Mouse (Mus musculus) midbrain, embryonic 16.5 days (tissue): ENCODE data around the gene Cep135. TPM values are rescaled to one million over a fixed set of nuclear protein-coding genes. Genes with fewer than 3 reads are reported as not detected.

ENCODE experiments used
- ATAC-seq: fragments of 200-750 bp; cut with Nextera tagmentation; 2 replicates; pipeline ENCODE4 v1.8.0; 2017; ENCODE audit warnings: moderate TSS enrichment
- H3K27ac ChIP-seq: fragments of 300-500 bp; sonication (generic); 2 replicates; pipeline ENCODE4 v1.5.1; 2014; ENCODE audit warnings: mild to moderate bottlenecking, low read length, mixed read lengths
- H3K27me3 ChIP-seq: fragments of 300-500 bp; sonication (generic); 2 replicates; pipeline ENCODE4 v1.6.1; 2014; ENCODE audit warnings: low read depth, low read length, mixed read lengths; ENCODE audit not compliant: control insufficient read depth, insufficient read depth
- H3K36me3 ChIP-seq: fragments of 300-500 bp; sonication (generic); 2 replicates; pipeline ENCODE4 v1.6.1; 2014; ENCODE audit warnings: mild to moderate bottlenecking, low read length, moderate library complexity, mixed read lengths; ENCODE audit not compliant: control insufficient read depth, insufficient read depth
- H3K4me1 ChIP-seq: fragments of 300-500 bp; sonication (generic); 2 replicates; pipeline ENCODE4 v1.6.1; 2014; ENCODE audit warnings: mild to moderate bottlenecking, low read length, mixed read lengths; ENCODE audit not compliant: control insufficient read depth, insufficient read depth
- H3K4me2 ChIP-seq: fragments of 300-500 bp; sonication (generic); 2 replicates; pipeline ENCODE4 v1.6.1; 2014; ENCODE audit warnings: mild to moderate bottlenecking, low read length, mixed read lengths
- H3K4me3 ChIP-seq: fragments of 300-500 bp; sonication (generic); 2 replicates; pipeline ENCODE4 v1.5.1; 2014; ENCODE audit warnings: low read depth, mild to moderate bottlenecking, low read length, moderate library complexity, mixed read lengths
- H3K9ac ChIP-seq: fragments of 300-500 bp; sonication (generic); 2 replicates; pipeline ENCODE4 v1.6.1; 2014; ENCODE audit warnings: low read depth, low read length, mixed read lengths
- H3K9me3 ChIP-seq: fragments of 300-500 bp; sonication (generic); replicated peaks from 2 replicates; pipeline ENCODE4 v1.6.1; 2014; ENCODE audit warnings: mild to moderate bottlenecking, low read length, mixed read lengths; ENCODE audit not compliant: control insufficient read depth, poor library complexity, severe bottlenecking
- WGBS: fragments of 180-500 bp; shearing (Covaris S2); extraction: QIAGEN DNeasy Blood & Tissue Kit; methylation state at CpG from one replicate; pipeline ENCODE4 v1.1.7; 2014; 5-methylcytosine and 5-hydroxymethylcytosine counted together
- polyA plus RNA-seq: library from polyadenylated mRNA; unstranded; fragments of >200 nt; fragmentation: Nextera tagmentation; extraction: Ambion mirVana; gene quantifications from 2 replicates; pipeline ENCODE4 v1.2.1, GENCODE M21; 2015

Gene Cep135
- polyA plus RNA-seq, 1 experiment from 2014 or later = 3.6 TPM

GRCm38 (mm10) chr5:76657245-76658083 is 69.0 kb downstream of the Cep135 start:
- ATAC-seq = peak; percentile 94
- under 1% methylated on average over 76 of the region's 80 CpGs for WGBS
- Histone ChIP-seq H3K4me1 (peaks cover 27% of the 10 kb centered on the region), H3K9ac (peak overlapping the region; percentile 100), H3K9me3 (no peaks in the 10 kb centered on the region), H3K27me3 (no peaks in the 10 kb centered on the region), H3K4me3 (peak overlapping the region; percentile 95), H3K4me2 (peak overlapping the region; percentile 81), H3K36me3 (no peaks in the 10 kb centered on the region), H3K27ac (peak overlapping the region; percentile 99)

- H3K4me2 ChIP-seq = peak overlapping the region; percentile 81
- H3K27me3 ChIP-seq = no peaks in the 10 kb centered on the region
- WGBS = under 1% methylated on average over 38 of the region's 38 CpGs
- no peaks in the 10 kb centered on the region for H3K9me3 ChIP-seq
- H3K27ac ChIP-seq = peak overlapping the region; percentile 99
- peaks cover 30% of the 10 kb centered on the region for H3K4me1 ChIP-seq
- peak; percentile 84 for ATAC-seq
- no peaks in the 10 kb centered on the region for H3K36me3 ChIP-seq
- H3K4me3 ChIP-seq = peak overlapping the region; percentile 95
- peak overlapping the region; percentile 100 for H3K9ac ChIP-seq
Measured at GRCm38 (mm10) chr5:76658084-76658934, 69.8 kb downstream of the Cep135 start.

- no peak overlapping the region for H3K27ac ChIP-seq
- ATAC-seq = no peak
- peaks cover 40% of the 10 kb centered on the region for H3K4me1 ChIP-seq
- H3K4me2 ChIP-seq = peak overlapping the region; percentile 81
- no peak overlapping the region for H3K9ac ChIP-seq
- no peaks in the 10 kb centered on the region for H3K36me3 ChIP-seq
- no peaks in the 10 kb centered on the region for H3K9me3 ChIP-seq
- H3K27me3 ChIP-seq = no peaks in the 10 kb centered on the region
- 81% methylated on average over 8 of the region's 8 CpGs for WGBS
- H3K4me3 ChIP-seq = no peak overlapping the region
Measured at GRCm38 (mm10) chr5:76659958-76660635, 71.6 kb downstream of the Cep135 start.

GRCm38 (mm10) chr5:76661310-76661709 is 72.8 kb downstream of the Cep135 start:
- Histone ChIP-seq H3K36me3 (no peaks in the 10 kb centered on the region), H3K4me1 (peaks cover 48% of the 10 kb centered on the region), H3K9ac (no peak overlapping the region), H3K4me3 (no peak overlapping the region), H3K4me2 (no peak overlapping the region), H3K27ac (no peak overlapping the region), H3K9me3 (no peaks in the 10 kb centered on the region), H3K27me3 (no peaks in the 10 kb centered on the region)
- 87% methylated on average over 4 of the region's 4 CpGs for WGBS
- ATAC-seq = no peak

- no peak overlapping the region for H3K9ac ChIP-seq
- 65% methylated on average over 7 of the region's 7 CpGs for WGBS
- H3K27ac ChIP-seq = no peak overlapping the region
- no peak for ATAC-seq
- no peaks in the 10 kb centered on the region for H3K27me3 ChIP-seq
- no peaks in the 10 kb centered on the region for H3K9me3 ChIP-seq
- H3K4me1 ChIP-seq = peaks cover 44% of the 10 kb centered on the region
- H3K4me3 ChIP-seq = no peak overlapping the region
- no peak overlapping the region for H3K4me2 ChIP-seq
- H3K36me3 ChIP-seq = no peaks in the 10 kb centered on the region
Measured at GRCm38 (mm10) chr5:76664936-76665335, 76.4 kb downstream of the Cep135 start.

GRCm38 (mm10) chr5:76665421-76665820 is 76.9 kb downstream of the Cep135 start:
- H3K4me1 ChIP-seq = peaks cover 40% of the 10 kb centered on the region

GRCm38 (mm10) chr5:76666026-76666756 is 77.7 kb downstream of the Cep135 start:
- Histone ChIP-seq H3K4me3 (no peak overlapping the region), H3K27me3 (no peaks in the 10 kb centered on the region), H3K4me1 (peaks cover 32% of the 10 kb centered on the region), H3K4me2 (no peak overlapping the region), H3K27ac (no peak overlapping the region), H3K9ac (no peak overlapping the region), H3K9me3 (no peaks in the 10 kb centered on the region), H3K36me3 (no peaks in the 10 kb centered on the region)
- WGBS = 50% methylated on average over 6 of the region's 6 CpGs
- ATAC-seq = no peak; the same call in 1 of the 2 replicates

More at GRCm38 (mm10) chr5:76665421-76665820, 76.9 kb downstream of the Cep135 start:
- H3K27me3 ChIP-seq = no peaks in the 10 kb centered on the region
- no peak overlapping the region for H3K4me2 ChIP-seq
- ATAC-seq = peak; percentile 49; the same call in 1 of the 2 replicates
- no peak overlapping the region for H3K9ac ChIP-seq
- H3K36me3 ChIP-seq = no peaks in the 10 kb centered on the region
- H3K4me3 ChIP-seq = no peak overlapping the region
- 10% methylated on average over 7 of the region's 7 CpGs for WGBS
- no peaks in the 10 kb centered on the region for H3K9me3 ChIP-seq
- H3K27ac ChIP-seq = no peak overlapping the region; the same call in 1 of the 2 replicates

- no peak overlapping the region for H3K4me2 ChIP-seq
- ATAC-seq = no peak
- H3K4me3 ChIP-seq = no peak overlapping the region
- H3K27me3 ChIP-seq = no peaks in the 10 kb centered on the region
- H3K9me3 ChIP-seq = no peaks in the 10 kb centered on the region
- no peaks in the 10 kb centered on the region; the same call in 1 of the 2 replicates for H3K36me3 ChIP-seq
- no peak overlapping the region for H3K9ac ChIP-seq
- H3K4me1 ChIP-seq = peaks cover 26% of the 10 kb centered on the region
- no peak overlapping the region for H3K27ac ChIP-seq
- 49% methylated on average over 5 of the region's 5 CpGs for WGBS
Measured at GRCm38 (mm10) chr5:76668118-76668517, 79.6 kb downstream of the Cep135 start.
